Mouse (Mus musculus) lung, postnatal 0 days (tissue): ENCODE results near the gene AL607142.1. TPM values are rescaled to one million over a fixed set of nuclear protein-coding genes. Genes with fewer than 3 reads are reported as not detected.

Source experiments
- ATAC-seq: fragments of 200-750 bp; cut with Nextera tagmentation; 2 replicates; pipeline ENCODE4 v1.8.0; 2017; ENCODE audit warnings: moderate library complexity
- DNase-seq: peaks from one replicate; pipeline ENCODE4 v3.0.0-alpha.2; 2016; ENCODE audit warnings: low spot score
- H3K27ac ChIP-seq: fragments of 300-500 bp; sonication (generic); 2 replicates; pipeline ENCODE4 v1.5.1; 2014; ENCODE audit warnings: antibody characterized with exemption, mild to moderate bottlenecking, low read length, mixed read lengths
- H3K27me3 ChIP-seq: fragments of 300-500 bp; sonication (generic); replicated peaks from 2 replicates; pipeline ENCODE4 v1.6.1; 2014; ENCODE audit warnings: low read length, mixed read lengths; ENCODE audit not compliant: insufficient read depth
- H3K36me3 ChIP-seq: fragments of 300-500 bp; sonication (generic); 2 replicates; pipeline ENCODE4 v1.6.1; 2014; ENCODE audit warnings: low read length, mixed read lengths; ENCODE audit not compliant: insufficient read depth
- H3K4me1 ChIP-seq: fragments of 300-500 bp; sonication (generic); 2 replicates; pipeline ENCODE4 v1.6.1; 2014; ENCODE audit warnings: antibody characterized with exemption, low read depth, low read length, mixed read lengths; ENCODE audit not compliant: insufficient read depth
- H3K4me2 ChIP-seq: fragments of 300-500 bp; sonication (generic); replicated peaks from 2 replicates; pipeline ENCODE4 v1.6.1; 2014; ENCODE audit warnings: low read depth, mild to moderate bottlenecking, low read length, moderate library complexity, mixed read lengths
- H3K4me3 ChIP-seq: fragments of 300-500 bp; sonication (generic); 2 replicates; pipeline ENCODE4 v1.5.1; 2014; ENCODE audit warnings: low read depth, low read length
- H3K9ac ChIP-seq: fragments of 300-500 bp; sonication (generic); replicated peaks from 2 replicates; pipeline ENCODE4 v1.6.1; 2014; ENCODE audit warnings: low read depth, mild to moderate bottlenecking
- H3K9me3 ChIP-seq: fragments of 300-500 bp; sonication (generic); 2 replicates; pipeline ENCODE4 v1.6.1; 2016; ENCODE audit warnings: low read length, mixed read lengths
- CTCF ChIP-seq: IDR thresholded peaks from 2 replicates; pipeline ENCODE4 v1.5.1; 2016; ENCODE audit warnings: antibody characterized with exemption, mild to moderate bottlenecking
- EP300 ChIP-seq: IDR thresholded peaks from 2 replicates; pipeline ENCODE4 v1.6.1; 2016; ENCODE audit warnings: antibody characterized with exemption, mild to moderate bottlenecking, control low read depth
- WGBS: fragments of 180-500 bp; shearing (Covaris S2); extraction: QIAGEN DNeasy Blood & Tissue Kit; methylation state at CpG from one replicate; pipeline ENCODE4 v1.1.7; 2014; 5-methylcytosine and 5-hydroxymethylcytosine counted together
- polyA plus RNA-seq: library from polyadenylated mRNA; unstranded; fragments of >200 nt; fragmentation: Nextera tagmentation; extraction: Ambion mirVana; gene quantifications from 2 replicates; pipeline ENCODE4 v1.2.1, GENCODE M21; 2015

Gene AL607142.1
- polyA plus RNA-seq, 1 experiment from 2014 or later, result not detected

DNA sequence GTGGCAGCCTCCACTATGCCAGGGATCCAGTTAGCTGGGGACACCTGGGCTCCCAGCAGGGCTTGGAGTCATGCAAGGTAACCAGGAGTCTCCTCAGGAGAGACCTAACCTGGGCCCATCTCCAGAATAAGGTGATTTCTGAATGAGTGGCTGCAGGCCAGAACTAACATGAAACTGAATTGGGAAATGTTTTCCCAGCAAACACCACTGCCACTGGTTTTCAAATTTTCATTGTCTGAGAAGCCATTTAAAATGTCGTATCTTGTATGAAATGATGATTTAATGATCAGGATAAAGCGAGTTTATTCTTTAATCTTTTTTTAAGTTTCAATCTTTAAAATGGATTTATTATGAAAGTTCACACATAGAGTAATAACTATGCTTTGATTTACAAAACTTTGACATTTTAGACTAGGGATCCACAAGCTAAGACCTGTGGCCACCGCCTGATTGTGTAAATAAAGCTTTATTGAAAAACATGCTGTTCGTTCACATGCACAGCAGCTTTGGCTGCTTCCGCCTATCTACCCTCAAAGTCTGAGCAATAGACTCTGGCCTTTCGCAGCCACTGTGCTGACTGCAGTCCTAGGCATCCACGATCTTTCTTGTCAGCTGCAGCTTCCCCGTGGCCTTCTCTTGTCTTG, 2.9 kb downstream of the AL607142.1 start:
- ATAC-seq (no peak), DNase-seq (no peak)
- 81% methylated on average over 8 of the region's 8 CpGs for WGBS

DNA sequence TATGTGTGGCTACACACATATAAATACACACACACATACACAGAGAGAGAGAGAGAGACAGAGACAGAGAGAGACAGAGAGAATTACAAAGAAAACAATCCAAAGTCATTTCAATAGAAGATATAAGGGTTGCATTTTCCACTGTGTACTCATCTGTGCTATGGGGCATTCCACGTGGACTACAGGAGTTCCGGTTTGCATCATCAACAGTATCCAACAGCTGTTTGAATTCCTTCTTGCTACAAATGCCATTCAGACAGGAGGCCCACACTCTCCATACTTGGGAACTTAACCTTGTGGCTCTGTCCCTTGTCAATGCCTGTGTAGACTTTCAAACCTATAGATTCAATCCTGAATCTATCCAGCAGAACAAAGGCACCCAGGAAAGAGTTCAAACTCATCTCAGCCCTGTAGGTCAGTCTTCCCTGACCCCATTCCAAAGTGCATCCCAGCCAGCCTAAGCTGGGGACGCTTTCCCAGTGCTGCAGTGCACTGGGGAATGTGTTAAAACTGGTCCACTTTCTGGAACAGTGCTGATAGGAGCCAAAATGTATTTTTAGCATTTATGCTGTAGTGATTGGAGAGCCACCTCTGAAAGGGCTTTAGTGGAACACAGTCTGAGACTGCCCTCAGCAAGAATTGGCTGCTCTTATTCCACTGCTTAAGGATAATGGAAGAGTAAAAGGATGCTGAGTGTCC, 4.2 kb downstream of the AL607142.1 start:
- 59% methylated on average over 3 of the region's 3 CpGs for WGBS
- H3K4me3 ChIP-seq, result no peak overlapping the region
- ATAC-seq (no peak), DNase-seq (no peak)
- H3K27ac ChIP-seq, result no peak overlapping the region
- H3K27me3 ChIP-seq, result no peaks in the 10 kb centered on the region
- H3K9ac ChIP-seq, result no peak overlapping the region
- no peaks in the 10 kb centered on the region for H3K9me3 ChIP-seq
- no peaks in the 10 kb centered on the region for H3K36me3 ChIP-seq
- no peaks in the 10 kb centered on the region; the same call in 1 of the 2 replicates for H3K4me1 ChIP-seq
- no peak for TF ChIP-seq EP300
- TF ChIP-seq CTCF, result no peak
- H3K4me2 ChIP-seq, result no peak overlapping the region

More for the DNA sequence above, 2.9 kb downstream of the AL607142.1 start:
- no peak for TF ChIP-seq EP300
- no peak for TF ChIP-seq CTCF
- H3K27me3 ChIP-seq, result no peaks in the 10 kb centered on the region
- H3K4me3 ChIP-seq, result no peak overlapping the region
- H3K4me2 ChIP-seq, result no peak overlapping the region
- no peaks in the 10 kb centered on the region for H3K36me3 ChIP-seq
- H3K9me3 ChIP-seq, result no peaks in the 10 kb centered on the region
- H3K4me1 ChIP-seq, result no peaks in the 10 kb centered on the region; the same call in 1 of the 2 replicates
- H3K27ac ChIP-seq, result no peak overlapping the region
- no peak overlapping the region for H3K9ac ChIP-seq

DNA sequence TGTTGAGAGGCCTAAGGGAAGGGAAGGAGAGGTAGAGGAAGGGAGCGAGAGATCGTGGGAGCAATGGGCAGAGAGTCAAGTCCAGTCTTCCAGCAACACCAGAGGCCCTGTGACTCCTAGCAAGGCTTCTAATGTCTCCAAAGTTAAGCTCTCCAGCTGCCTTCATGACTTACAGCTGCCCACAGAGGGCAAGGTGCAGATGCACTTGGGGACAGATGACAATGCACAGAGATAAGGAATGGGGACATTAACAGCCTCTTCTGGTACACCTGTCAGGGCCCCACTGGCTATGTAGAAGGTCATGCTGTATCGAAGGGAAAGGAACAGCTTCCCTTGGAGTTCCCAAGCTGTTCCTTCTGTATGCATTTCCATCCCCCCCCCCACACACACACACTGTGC, 4.8 kb downstream of the AL607142.1 start:
- 83% methylated on average over 3 of the region's 3 CpGs for WGBS
- no peak for DNase-seq
- H3K9ac ChIP-seq, result no peak overlapping the region
- H3K9me3 ChIP-seq, result no peaks in the 10 kb centered on the region
- TF ChIP-seq CTCF, result no peak
- ATAC-seq, result no peak
- H3K36me3 ChIP-seq, result no peaks in the 10 kb centered on the region
- H3K27ac ChIP-seq, result no peak overlapping the region
- H3K4me3 ChIP-seq, result no peak overlapping the region
- H3K27me3 ChIP-seq, result no peaks in the 10 kb centered on the region
- no peak overlapping the region for H3K4me2 ChIP-seq
- H3K4me1 ChIP-seq, result no peaks in the 10 kb centered on the region; the same call in 1 of the 2 replicates

DNA sequence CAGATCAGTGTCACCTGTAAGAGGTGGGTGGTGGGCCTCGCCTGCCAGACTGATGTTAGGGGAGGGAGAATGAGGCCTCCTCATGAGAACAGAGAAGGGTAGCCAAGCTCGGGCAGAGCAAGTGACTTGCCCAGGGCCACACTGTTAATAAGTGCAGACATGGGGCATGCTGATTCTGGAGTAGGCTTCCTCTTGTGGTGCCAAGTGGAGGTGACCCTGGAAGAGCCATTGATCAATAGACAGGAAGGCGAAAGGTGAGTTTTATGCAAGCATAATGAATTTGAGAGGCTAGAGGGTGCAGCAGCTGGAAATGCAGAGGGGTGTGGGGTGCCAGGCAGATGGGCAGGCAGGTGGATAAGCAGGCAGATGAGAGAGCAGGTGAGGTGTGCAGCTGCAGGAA, 6.6 kb downstream of the AL607142.1 start:
- DNase-seq, result no peak
- TF ChIP-seq EP300 (no peak), CTCF (no peak)
- H3K4me3 ChIP-seq, result no peak overlapping the region
- no peaks in the 10 kb centered on the region; the same call in 1 of the 2 replicates for H3K4me1 ChIP-seq
- no peaks in the 10 kb centered on the region for H3K36me3 ChIP-seq
- no peak overlapping the region for H3K9ac ChIP-seq
- no peaks in the 10 kb centered on the region for H3K27me3 ChIP-seq
- H3K9me3 ChIP-seq, result no peaks in the 10 kb centered on the region
- H3K27ac ChIP-seq, result no peak overlapping the region
- ATAC-seq, result no peak
- 70% methylated on average over 3 of the region's 3 CpGs for WGBS
- H3K4me2 ChIP-seq, result no peak overlapping the region

DNA sequence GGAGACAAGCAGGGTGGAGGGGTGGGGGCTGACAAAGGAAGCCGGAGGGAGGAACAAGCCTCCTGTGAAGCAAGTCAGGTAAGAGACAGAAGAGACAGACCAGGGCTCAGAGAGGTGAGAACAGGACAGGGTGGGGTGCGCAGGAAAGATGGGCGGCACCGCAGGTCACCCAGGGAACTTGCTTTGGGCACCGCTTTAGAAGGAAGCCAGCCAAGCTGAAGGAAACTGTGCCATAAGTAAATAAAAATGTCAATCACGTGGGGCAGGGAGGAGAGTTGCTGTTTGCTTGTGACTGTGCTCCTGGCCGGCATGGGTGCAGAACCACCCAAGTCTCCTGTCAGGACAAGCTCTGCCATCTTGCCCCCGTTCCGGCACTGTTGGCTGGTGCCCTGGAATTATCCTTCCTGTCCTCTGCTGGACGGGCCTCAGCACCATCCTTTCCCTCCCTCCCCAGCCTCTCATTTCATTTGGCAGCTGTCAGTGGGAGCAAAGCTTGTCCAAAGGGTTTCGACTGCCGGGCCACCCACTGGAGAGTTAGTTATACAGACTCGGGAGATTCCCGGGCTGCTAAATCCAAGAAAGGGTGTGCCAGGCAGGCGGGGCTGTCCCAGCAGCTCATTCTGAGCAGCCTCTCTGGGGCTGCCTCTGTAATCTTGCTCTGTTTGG, 7.2 kb downstream of the AL607142.1 start:
- 39% methylated on average over 15 of the region's 15 CpGs for WGBS
- TF ChIP-seq CTCF, result no peak
- TF ChIP-seq EP300, result no peak
- Histone ChIP-seq H3K36me3 (no peaks in the 10 kb centered on the region), H3K27ac (no peak overlapping the region), H3K27me3 (no peaks in the 10 kb centered on the region), H3K4me3 (no peak overlapping the region), H3K4me1 (no peaks in the 10 kb centered on the region; the same call in 1 of the 2 replicates), H3K4me2 (no peak overlapping the region), H3K9ac (no peak overlapping the region), H3K9me3 (no peaks in the 10 kb centered on the region)
- no peak for ATAC-seq
- peak; percentile 24 for DNase-seq

DNA sequence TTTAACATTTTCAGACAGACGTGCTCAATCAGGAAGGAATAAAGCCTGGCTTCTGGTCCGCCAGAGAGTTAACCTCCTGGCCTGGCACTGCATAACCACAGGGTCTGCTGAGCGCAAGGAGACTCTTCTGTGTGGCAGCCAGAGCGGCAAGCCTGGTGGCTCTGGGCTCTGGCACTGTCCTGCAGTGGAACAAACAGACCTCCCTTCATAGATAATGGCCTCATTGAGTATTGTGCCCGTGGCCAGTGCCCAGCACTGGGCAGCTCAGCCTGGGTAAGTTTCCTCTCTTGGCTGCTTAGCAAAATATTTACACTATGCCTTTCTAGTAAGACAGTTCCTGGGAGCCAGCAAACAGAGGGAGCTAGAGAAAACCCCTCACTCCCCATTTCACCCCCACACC, 9.3 kb downstream of the AL607142.1 start:
- Histone ChIP-seq H3K4me3 (no peak overlapping the region), H3K9ac (no peak overlapping the region), H3K9me3 (no peaks in the 10 kb centered on the region), H3K27ac (no peak overlapping the region), H3K4me1 (no peaks in the 10 kb centered on the region; the same call in 1 of the 2 replicates), H3K27me3 (no peaks in the 10 kb centered on the region), H3K4me2 (no peak overlapping the region), H3K36me3 (no peaks in the 10 kb centered on the region)
- no peak for DNase-seq
- WGBS, result 54% methylated on average over 5 of the region's 5 CpGs
- ATAC-seq, result no peak
- no peak for TF ChIP-seq CTCF
- no peak for TF ChIP-seq EP300
